Mouse (Mus musculus) G1E (cell line): ENCODE results near the gene Ubc.

Source experiments
- CTCF ChIP-seq: IDR thresholded peaks from 2 replicates; pipeline ENCODE4 v1.5.1; 2012; ENCODE audit warnings: low read depth, low read length, inconsistent platforms, mixed read lengths
- GATA1 ChIP-seq: IDR thresholded peaks from 2 replicates; pipeline ENCODE4 v1.6.1; 2012; ENCODE audit warnings: borderline replicate concordance, low read length, inconsistent platforms, mixed read lengths

DNA sequence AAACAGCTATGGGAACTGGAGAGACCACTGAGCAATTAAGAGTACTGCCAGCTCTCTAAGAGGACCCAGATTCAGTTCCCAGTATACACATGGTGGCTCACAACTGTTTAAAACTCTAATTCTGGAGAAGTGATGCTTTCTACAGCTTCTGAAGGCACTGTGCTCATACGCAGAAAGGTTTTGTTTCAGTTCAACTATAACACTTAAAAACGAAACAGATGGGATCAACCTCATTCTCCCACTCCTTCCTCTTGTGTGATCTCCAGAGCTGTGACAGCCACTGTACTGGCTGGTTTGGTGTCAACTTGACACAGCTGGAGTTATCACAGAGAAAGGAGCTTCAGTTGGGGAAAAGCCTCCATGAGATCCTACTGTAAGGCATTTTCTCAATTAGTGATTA lies 14.1 kb downstream of the Ubc start:
- TF ChIP-seq CTCF (no peak), GATA1 (no peak)
